Mouse (Mus musculus): Measurements from ENCODE around the gene S1pr1.

Gene S1pr1

DNA sequence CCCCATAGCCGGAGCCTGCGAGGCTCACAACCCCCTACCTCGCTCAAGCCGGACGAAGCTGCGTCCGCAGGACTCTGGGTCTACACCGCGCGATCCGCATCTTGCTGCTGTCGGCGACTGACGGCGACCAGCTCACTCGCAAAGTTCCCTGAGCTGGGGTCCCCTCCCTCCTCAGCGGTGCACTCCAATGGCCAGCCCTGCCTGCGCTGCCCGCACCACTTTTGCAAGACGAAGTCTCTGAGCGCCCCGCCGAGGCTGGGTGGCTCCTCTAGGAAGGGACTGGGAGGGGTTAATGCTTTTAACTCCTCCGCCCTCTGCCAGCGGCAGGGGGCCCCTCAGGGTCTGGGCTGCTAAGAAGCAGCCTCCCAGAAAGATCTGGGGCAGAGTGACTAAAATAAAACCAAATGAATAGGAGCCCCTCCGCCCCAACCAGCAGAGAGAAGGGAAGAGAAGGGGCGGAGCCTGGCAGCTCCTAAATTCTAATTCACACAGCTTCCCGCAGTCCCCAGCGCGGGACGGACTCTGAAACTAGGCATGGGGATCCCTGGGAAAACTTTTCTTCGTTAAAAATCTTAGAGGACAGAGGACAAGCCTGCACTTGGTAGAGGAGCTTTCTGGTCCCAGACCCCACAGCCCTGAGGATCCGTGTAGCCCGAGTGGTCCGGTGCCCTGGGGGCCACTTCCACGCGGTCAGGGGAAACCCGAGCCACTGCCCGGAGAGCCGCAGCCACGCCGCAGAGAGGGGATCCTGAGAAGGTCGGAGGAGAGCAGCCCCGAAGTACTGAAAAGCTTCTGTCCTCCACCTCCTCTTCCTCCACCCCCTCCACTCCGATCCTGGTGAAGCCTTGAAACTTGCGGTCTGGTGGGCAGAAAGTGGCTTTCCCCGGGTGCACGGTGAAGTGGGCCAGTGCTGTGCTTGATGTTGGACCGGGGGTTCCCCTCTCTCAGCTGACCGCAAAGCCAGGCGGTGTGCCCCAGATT is at the start of gene S1pr1:
Gene S1pr1 (minus strand): TSS at position 402 of the 981 bp plus-strand sequence.
- peak; percentile 65 for DNase-seq

- peak; percentile 6 for DNase-seq
Observed at GRCm38 (mm10) chr3:115763292-115763691, 48.4 kb upstream of the S1pr1 start.

DNA sequence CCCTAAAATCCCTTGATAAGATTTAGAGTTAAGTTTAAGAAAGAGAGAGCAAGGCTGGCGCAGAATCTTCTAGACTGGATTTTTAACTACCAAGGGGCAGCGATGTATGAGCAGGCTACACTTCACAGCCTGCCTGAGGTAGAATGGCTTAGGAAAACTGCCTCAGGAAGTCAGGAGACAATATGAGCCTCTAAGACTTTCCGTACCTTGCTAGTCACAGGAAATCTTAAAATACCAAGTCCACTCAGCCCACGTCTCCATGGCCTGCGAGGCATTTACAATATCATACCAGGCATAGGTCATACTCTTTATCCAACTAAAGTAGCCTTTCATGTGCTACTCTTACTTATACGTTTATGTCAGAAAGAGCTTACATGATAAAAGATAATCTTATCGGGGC is 48.0 kb upstream of the S1pr1 start:
- no peak for DNase-seq

DNA sequence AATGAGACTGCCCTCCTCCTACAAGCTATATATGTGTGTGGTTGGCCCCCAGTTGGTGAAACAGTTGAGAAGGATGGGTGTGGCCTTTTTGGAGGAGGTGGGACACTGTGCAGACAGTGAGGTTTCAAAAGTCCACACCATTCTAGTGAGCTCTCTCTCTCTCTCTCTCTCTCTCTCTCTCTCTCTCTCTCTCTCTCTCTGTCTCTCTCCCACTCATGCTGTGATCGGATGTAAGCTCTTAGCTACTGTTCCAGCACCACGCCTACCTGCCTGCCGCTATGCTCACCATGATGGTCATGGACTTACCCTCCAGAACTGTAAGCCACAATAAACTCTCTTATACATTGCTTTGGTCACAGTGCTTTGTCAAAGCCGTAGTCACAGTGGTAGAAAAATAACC is 44.8 kb upstream of the S1pr1 start:
- no peak for DNase-seq

DNA sequence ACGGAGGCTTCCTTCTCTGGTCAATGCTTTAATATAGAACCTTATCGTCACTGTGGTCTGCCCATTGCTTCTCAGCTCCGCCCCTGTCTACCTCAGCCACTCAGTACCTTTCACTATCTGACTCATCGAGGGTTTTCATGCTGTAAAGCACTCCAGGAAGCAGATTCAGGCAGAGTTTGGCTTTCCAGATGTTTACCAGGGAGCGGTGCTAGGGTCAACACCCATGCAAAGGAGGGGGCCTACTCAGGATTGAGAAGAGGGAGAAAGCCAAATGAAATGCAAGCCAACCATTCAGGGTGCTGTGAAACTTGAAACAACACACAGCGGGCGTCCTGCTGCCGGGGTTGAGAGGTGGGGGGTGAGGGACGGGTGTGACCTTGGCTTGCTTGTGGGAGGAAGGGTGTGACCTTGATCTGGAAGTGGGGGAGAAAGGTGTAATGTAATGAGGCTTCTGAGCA is 43.6 kb upstream of the S1pr1 start:
- no peak for DNase-seq

GRCm38 (mm10) chr3:115754466-115754865 is 39.6 kb upstream of the S1pr1 start:
- no peak for DNase-seq

DNA sequence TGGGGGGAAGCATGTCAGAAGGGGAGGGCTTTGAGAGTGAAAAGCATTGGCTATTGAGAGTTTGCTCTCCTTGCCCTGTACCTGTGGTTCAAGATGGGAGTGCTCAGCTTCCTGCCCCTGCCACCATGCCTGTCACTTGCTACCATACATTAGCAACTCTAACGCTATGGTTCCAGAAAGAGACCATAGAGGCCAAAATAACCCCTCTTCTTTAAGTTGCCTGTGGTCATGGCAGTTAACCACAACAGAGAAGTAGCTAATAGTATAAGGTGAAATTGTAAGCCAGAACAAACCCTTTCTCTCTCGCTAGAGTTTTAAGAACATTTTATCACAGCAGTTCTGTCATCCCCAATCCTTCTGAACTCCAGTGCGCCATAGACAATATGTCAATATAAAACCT is 35.5 kb upstream of the S1pr1 start:
- no peak for DNase-seq

- no peak for DNase-seq
Observed at GRCm38 (mm10) chr3:115748289-115748989, 33.6 kb upstream of the S1pr1 start.

DNA sequence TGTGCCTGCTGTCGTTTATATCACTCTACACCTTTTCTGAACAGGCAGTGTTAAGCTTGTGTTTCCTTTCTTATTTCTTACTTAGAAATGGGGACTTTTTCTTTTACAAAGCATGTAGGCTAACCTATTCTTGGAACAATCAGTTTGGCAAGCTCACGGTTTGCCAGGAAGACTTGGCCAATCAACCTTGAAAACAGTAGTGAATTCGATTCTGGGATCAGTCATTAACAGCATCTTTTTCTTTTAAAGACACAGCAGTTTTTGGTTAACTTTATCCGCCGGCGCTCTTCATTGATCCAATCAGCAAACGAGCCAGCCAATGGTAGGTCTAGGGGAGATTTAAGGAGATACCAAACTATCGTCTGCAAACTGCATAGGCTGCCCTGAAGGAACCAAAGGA is 31.6 kb upstream of the S1pr1 start:
- DNase-seq, result no peak

DNA sequence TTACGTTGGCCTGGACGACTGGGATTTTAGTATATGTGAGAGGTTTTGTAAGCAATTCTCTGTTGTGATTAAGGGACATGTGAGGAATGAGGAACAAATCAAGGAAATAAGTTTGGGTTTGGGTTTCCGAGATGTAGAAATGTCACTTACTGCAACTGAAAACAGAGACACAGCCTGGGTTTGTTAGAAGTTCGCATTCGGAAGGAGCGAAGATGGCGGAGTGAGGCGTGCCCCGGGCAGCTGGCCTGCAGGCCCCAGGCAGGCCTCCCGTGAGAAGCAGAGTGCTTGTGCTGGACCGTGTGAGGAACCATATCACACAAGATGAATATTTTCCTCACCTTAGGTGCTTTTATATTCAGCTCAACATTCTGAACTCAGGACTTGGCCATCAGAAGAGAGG is 30.2 kb upstream of the S1pr1 start:
- DNase-seq, result no peak

DNA sequence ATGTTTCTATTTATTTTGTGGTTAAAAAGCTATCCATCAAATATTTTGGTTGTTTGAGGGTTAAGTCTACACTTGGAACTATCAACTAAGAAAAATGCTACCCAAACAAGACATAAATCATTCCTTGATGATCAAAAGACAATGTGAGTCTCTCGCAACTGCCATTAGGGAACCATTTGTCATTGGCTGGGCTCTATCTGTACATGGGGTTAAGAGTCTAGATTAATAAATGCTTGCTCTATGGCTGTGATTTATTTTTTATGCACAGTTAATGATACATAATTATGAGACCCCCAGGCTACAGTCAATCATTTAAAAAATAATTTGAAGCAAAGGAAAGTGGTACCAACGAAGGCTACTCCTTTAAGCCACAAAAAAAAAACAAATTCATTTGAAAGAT is 23.7 kb upstream of the S1pr1 start:
- DNase-seq, result no peak

- DNase-seq, result no peak
Observed at GRCm38 (mm10) chr3:115737785-115738318, 23.0 kb upstream of the S1pr1 start.

GRCm38 (mm10) chr3:115735540-115735939 is 20.7 kb upstream of the S1pr1 start:
- DNase-seq, result no peak

- no peak for DNase-seq
Observed at GRCm38 (mm10) chr3:115734841-115735240, 20.0 kb upstream of the S1pr1 start.

GRCm38 (mm10) chr3:115730336-115730735 is 15.5 kb upstream of the S1pr1 start:
- no peak for DNase-seq

- no peak for DNase-seq
Observed at GRCm38 (mm10) chr3:115729187-115729586, 14.3 kb upstream of the S1pr1 start.

DNA sequence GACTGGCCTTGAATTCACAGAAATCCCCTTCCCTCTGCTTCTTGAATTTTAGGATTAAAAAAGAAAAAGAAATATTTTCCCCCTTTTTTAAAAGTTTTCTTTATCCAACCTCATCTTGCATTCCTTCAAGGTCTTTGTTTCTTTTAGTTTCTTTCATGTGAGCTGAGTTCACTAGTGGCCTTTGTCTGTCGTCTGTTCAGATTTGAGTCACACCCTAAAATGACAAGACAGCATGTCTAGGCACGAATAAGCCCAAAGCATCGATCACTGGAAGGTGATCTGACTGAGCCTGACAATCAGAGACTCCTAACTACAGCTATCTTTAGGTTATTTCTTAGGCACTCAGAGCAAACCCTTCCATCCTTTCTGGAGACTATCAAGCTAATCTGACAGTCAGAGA is 13.3 kb upstream of the S1pr1 start:
- DNase-seq, result no peak

- DNase-seq, result no peak
Observed at GRCm38 (mm10) chr3:115718886-115719285, 4.0 kb upstream of the S1pr1 start.

GRCm38 (mm10) chr3:115715900-115716515 is 1.1 kb upstream of the S1pr1 start:
- no peak for DNase-seq

GRCm38 (mm10) chr3:115714049-115714435 is 830 bp downstream of the S1pr1 start:
- no peak for DNase-seq

GRCm38 (mm10) chr3:115713417-115714048 is 1.3 kb downstream of the S1pr1 start:
- no peak for DNase-seq

DNA sequence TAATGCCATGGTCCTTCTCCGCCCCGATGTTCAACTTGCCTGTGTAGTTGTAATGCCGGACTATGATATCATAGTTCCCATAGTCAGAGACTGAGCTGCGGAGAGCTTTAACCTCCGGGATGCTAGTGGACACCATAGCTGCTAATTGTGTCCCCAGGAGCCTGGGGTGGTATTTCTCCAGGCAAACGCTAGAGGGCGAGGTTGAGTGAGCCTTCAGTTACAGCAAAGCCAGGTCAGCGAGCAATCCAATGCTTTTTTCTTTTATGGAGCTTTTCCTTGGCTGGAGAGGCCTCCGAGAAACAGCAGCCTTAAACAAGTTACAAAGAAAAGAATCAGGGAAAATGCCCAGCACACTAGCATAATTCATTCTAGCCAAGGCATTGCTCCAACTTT is 2.1 kb downstream of the S1pr1 start:
- DNase-seq, result peak; percentile 60
